Mouse (Mus musculus) large intestine, adult 2 months (tissue): Measurements from ENCODE around the gene Snta1. TPM values are rescaled to one million over a fixed set of nuclear protein-coding genes. Genes with fewer than 3 reads are reported as not detected.

Experiments used
- DNase-seq: peaks from one replicate; pipeline ENCODE4 v3.0.0-alpha.2; 2012; ENCODE audit warnings: low read depth, low spot score
- WGBS: fragments of 180-500 bp; shearing (Covaris S2); methylation state at CpG from one replicate; pipeline ENCODE4 v1.1.7; 2018; 5-methylcytosine and 5-hydroxymethylcytosine counted together
- polyA plus RNA-seq: library from polyadenylated mRNA; depleted of rRNA; stranded (reverse); fragments of >200 nt; gene quantifications from 2 replicates; pipeline ENCODE4 v1.2.3, GENCODE M21; 2012

The Snta1 gene
- polyA plus RNA-seq, 1 experiment, result 9.9 TPM

DNA sequence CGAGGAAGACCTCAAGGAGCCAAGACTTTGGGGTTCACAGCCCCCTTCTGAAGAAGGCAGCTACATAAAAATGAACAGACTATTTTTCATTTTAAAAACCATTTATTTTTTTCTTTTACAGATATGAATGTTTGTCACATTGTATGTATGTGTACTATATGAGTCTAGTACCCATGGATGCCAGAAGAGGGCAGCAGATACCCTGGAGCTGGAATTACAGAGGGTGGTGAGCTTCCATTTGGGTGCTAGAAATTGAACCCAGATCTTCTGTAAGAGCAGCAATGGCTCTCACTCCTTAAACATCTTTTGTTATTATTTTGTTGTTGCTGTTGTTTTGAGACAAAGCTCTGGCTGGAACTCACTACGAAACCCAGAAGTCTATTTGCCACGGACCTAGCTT lies 17.6 kb upstream of the Snta1 start:
- 96% methylated on average over 3 of the region's 3 CpGs for WGBS
- DNase-seq, result no peak

DNA sequence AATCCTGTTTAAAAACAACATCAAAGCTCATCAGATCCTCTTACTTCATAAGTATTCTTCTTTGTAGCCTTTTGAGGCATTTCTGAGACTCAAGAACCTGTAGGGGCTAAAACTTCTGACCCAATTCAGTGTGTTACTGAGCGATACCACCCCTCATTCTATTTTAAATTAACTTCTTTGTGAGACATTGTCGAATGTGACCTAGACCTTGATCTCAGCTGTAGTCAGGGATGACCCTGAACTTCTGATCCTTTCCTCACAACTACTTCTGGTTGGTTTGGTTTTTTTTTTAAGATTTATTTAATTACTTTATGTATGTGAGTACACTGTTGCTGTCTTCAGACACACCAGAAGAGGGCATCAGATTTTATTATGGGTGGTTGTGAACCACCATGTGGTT lies 15.6 kb upstream of the Snta1 start:
- WGBS, result 83% methylated on average over 2 of the region's 2 CpGs
- no peak for DNase-seq

DNA sequence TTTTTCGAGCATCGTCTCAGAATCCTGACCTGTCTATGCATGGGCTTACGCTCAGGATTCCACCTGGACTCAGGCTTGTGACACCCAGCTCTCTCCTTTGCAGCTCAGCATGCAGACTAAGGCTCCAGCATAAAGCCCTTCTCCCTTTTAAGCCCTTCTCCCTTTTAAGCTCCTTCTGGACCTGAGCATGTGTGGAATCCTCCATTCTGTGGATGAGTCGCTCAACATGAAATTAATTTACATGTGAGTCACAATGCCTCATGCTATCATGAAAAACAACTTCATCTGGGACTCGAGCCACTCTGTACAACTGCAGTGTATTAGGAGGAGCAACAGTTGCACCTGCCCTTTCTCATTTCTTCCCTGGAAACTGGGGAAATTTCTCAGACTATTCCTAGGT lies 14.3 kb upstream of the Snta1 start:
- 74% methylated on average over 5 of the region's 5 CpGs for WGBS
- no peak for DNase-seq

DNA sequence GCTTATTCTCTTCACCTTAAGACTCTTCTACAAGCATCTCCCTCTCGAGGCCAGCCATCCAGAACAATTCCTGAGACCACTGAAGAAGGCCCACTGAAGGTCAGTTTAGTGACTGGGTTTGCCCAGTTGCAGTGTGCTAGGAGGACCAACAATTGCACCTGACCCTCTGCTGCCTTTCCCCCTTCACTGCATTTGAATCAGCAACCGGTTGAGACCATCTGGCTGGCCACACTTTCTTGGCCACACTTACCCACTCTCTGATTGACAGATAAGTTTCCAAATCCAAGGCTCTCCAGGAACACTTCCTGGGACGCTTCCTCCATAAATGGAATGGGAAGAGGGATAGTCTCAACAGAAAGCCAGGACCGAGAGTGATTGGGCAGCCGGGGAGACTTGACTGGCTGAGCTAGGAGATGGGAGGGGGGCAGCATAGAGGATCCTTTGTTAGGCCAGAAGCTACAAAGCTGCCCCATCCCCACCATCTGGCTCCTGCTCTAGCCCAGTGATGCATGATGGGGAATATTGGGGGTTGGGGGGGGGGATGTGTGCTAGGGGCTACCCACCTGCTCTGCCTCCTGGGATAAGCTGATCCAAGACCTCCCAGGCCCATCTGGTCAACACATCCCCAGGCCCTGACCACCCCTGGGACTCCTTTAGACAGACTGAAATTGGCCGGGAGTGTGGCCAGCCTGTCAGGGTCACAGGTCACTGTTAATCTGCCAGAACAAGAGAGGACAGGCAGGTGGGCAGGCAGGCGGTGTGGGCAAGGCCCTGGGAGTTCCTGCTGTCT lies 13.2 kb upstream of the Snta1 start:
- 71% methylated on average over 7 of the region's 7 CpGs for WGBS

DNA sequence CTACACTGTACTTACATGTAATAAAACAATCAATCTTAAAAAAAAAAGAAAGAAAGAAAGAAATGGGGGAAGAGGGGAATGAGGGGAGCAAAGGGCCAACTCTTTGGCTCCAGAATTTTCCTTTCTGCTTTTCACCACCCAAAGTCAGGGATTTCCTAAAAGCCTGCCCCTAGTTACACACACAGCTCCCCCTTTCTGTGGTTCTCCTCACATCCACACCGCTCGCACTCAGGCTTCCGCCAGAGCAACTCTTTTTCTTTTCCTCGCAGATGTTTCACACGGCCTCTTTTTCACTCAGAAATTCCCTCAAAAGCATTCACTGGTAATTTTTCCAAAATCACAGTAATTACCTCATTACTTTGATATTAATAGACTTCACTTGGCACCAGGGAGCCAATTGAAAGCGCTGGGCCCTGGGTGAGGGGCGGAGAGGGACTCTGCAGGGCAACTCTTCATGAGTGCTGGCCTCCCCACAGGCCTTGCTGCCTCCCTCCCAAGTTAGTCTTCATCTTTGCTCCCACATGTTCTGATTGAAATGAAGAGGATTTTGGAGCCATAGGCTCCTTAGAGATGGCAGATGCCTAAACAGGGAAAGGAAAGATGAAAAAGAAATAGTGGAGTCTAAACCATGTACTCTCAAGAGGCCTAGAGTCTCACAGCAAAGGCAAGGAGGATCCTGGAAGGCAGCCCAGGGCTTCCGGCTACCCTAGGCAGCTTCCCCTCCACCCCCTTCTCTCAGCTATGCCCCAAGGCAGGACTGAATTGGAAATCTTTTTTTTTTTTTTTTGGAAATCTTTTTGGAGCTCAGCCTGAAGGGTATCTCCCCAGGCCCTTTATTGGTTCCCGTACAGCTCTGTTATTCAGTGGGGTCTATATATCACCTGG lies 12.0 kb upstream of the Snta1 start:
- WGBS, result 90% methylated on average over 9 of the region's 9 CpGs
- no peak for DNase-seq

More for the DNA sequence above, 13.2 kb upstream of the Snta1 start:
- no peak for DNase-seq

DNA sequence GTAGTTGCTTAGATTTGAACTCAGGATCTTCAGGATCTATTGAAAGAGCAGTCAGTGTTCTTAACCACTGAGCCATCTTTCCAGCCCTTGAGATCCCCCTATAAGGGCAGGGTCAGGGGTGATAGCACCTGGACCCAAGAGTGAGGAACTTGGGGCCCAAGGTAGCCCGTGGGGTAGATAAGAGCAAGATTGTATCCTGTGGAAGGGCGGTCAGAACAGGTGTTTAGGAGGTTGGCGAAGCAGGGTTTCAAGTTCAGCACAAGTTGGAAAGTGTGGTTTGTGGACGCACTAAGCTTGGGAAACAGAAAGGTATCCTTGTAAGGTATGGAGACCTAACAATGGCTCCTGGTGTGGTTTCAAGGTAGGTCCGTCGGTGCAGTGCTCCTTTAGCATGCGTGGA lies 10.1 kb upstream of the Snta1 start:
- DNase-seq, result no peak
- WGBS, result 92% methylated on average over 7 of the region's 7 CpGs

DNA sequence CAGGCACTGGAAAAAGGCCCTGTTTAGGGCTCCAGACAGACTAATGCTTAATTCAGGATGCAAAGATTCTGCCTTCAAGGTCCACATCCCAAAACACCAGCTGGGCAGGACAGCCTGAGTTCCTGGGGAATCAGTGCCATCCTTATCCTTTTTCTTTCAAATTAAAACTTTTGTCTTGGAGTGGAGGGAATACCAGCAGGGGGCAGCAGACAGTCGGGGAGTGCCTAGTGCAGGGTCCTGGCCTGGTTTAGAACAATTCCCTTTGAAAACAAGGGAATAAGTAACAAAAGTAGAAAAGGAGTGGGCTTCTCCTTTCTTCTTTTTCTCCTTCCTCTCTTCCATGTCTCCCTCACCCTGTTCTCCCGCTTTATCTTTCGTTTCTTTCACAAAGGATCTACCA lies 9.2 kb upstream of the Snta1 start:
- no peak for DNase-seq
- WGBS, result 28% methylated on average over 3 of the region's 3 CpGs

DNA sequence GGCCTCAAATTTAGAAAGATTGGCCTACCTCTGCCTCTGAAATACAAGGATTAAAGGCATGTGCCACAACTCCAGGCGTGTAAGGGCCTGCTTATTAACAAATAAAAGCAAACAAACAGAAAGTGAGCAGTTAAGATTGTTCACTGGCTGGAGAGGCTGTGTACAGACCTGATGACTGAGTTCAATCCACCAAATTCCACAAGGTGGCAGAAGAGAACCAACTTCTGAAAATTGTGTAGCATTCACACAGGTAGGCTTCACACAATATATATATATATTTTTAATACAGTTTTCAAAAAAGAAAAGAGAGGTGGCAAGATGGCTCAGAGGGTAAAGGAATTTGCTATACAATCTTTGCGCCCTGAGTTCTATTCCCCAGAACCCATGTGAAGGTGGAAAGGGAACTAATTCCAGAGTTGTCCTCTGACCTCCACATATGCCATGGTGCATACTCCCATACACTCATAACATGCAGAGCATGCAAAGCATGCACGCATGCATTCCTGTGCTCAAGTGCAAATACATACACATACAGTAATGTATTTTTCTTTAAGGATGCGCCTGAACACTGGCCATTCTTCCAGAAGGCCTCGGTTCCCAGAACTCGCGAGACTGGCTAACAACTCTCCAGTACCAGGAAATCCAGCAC lies 4.2 kb upstream of the Snta1 start:
- no peak for DNase-seq
- WGBS, result 62% methylated on average over 7 of the region's 7 CpGs

DNA sequence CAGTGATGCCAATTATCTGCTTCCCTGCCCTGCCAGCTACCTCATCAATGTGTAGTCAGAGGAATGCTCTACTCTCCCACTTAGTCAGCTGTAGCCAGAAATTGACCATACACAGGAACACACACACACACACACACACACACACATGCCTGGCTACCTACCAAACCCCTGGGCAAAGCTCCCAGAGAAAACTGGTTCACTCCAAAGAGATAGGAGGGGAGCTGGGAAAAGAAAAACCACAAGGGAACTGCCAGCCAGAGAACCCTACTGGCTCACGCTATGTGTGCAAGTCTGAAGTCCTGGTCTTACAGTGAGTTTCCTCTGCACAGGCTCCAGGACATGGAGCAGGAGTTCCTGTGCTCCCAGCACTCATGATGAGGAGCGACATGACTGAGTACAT lies 2.5 kb upstream of the Snta1 start:
- DNase-seq, result no peak
- 49% methylated on average over 2 of the region's 2 CpGs for WGBS

DNA sequence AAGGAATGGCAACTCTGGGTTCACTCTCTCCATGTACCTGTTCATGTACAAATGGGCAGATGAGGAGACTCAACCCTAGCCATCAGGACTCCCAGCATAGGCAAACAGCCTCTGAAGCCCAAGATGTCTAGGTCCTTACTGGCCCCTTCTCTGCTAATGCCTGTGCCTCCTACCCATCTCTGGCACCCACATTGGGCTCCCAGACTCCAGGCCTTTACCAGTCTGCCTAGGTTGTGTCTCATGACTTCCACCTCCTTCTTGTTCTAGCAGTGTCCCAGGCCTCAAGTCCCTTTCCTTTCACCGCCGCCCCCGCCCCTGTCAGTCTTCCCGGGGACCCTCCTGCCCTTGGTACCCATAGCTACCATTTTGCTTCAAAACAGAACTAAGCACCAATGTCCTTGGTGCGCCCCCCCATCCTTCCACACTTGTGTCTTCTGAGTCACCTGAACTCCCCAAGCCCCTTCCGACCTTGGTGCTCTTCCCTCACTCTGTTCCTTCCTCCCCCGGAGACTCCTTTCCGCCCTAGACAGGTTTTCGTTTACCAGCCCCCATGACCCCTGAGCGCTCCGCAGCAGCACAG lies 746 bp downstream of the Snta1 start:
- no peak for DNase-seq
- WGBS, result 43% methylated on average over 11 of the region's 11 CpGs

DNA sequence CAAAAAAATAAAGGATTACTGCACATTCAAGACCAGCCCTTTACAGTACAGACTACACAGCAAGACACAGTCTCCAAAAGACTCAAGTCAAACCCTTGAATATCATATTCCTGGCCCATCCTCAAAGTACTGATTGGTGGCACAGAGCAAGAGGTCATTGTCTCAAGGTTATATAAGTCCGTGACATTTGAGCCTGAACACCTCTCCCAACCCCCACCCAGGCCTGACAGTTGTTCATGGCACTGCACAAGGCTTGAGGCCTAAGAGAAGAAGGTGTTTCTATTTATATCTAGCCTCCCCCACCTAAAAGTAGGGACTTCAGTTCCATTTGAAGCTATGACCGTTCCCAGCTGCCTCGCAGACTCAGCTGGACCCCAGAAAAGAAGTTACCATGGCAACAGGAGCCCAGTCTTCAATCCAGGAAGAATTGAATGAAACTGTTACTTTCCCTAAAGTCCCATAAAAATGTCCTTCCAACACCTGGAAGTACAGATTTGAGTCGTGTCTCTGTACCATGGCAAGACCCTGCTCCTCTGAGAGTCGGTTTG lies 2.4 kb downstream of the Snta1 start:
- WGBS, result 72% methylated on average over 5 of the region's 5 CpGs
- no peak for DNase-seq

DNA sequence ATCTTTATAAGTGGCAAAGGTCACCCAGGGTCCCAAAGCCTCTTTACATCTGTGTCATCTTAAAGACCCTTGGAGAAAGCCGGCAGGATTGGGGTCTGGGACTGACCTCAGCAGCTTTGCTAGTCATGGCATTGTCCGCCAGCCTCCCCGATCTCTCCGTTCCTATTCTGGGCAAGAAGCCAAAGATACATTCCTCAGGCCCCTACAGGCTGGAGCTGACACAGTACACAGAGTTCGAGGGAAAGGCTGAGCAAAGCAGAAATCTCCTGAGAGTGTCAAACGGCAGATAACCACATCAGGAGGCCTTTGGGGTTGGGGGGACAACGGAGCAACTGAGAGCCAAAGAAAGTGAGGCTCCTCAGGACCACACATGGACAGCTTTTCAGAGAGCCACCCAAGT lies 5.1 kb downstream of the Snta1 start:
- no peak for DNase-seq
- WGBS, result 12% methylated on average over 7 of the region's 7 CpGs

DNA sequence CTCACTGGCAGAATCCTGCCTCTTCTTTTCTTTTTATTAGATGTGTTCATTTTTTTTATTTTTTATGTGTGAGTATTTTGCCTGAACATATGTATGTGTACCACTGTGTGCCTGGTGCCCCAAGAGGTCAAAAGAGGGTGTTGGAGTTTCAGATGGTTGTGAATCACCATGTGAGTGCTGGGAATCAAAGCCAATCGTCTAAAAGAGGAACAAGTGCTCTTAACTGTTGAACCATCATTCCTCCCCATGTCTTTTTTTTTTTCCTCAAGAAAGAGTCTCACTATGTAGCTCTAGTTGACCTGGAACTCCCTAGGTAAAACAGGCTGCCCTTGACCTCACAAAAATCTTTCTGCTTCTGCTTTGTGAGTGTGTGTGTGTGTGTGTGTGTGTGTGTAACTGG lies 5.9 kb downstream of the Snta1 start:
- 28% methylated on average over 1 of the region's 1 CpGs for WGBS
- DNase-seq, result no peak

DNA sequence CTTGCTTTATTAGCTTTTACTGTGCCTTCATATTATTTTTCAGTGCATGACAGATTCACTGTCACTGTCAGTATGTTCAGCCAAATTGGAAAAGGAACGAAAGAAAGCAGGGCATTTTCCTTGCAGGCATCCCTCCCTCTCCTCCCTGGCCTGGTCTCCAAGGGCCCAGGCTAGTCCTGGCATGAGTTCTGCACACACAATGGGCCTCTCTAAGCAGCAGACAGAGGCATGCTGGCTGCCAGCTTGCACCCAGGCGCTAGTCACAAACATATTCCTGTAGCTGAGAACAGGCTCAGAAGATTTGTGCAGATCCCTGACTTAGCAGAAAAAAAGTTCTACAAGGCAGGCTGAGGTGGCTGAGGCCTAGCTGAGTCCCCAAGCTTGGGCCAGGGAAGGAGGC lies 8.6 kb downstream of the Snta1 start:
- WGBS, result 89% methylated on average over 2 of the region's 2 CpGs
- DNase-seq, result no peak

DNA sequence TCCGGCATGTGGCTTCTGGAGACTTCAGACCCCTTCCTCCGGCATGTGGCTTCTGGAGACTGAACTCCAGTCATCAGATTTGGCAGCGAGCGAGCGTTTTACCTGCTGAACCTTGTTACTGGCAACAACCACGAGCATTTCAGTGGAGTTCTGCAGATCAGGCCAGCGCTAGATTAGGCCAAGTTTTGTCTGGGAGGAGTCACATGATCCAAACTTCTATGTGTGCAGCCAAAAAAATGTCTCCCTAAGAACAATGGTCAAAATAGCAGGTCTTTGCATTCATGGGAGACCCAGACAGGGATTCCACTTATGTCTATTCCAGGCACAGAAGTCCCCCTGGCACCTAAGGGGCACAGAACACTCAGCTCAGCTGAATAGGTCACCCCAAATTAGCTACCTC lies 9.6 kb downstream of the Snta1 start:
- WGBS, result 86% methylated on average over 7 of the region's 7 CpGs
- no peak for DNase-seq

DNA sequence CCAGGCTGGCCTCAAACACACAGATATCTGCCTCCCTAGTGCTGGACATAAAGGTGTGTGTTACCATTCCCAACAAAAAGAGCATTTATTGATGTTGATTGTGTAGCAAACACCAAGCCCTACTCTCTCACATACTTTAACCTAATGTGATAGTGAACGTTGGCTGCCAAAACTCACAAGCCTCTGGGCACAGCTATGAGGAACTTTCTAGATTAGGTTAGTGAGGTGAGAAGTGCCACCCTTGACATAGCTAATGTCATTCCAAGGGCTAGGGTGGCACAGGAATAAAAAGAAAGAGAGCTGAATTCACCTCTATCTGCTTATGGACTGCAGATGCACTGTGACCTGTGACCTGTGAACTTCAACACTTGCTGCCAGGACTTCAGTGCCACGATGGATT lies 11.4 kb downstream of the Snta1 start:
- WGBS, result 49% methylated on average over 2 of the region's 2 CpGs

DNA sequence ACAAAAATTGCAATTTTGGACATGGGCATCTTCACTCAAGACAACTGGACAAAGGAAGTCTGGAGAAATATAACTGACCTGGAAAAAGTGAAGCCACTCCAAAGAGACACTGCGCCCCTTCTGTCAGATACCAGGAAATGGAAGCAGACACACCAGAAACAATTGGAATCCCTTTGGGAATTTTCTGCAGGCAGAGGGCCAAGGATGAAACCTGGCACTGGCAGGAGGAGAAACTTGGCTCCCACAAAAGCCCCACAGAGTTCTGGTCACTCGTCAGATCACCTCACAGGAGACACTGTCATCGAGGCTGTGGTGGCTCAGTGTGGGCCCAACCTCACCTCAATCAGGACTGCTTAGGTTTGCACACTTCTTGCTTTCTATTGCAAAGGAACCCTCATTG lies 13.3 kb downstream of the Snta1 start:
- no peak for DNase-seq
- WGBS, result 66% methylated on average over 3 of the region's 3 CpGs

More for the DNA sequence above, 11.4 kb downstream of the Snta1 start:
- DNase-seq, result no peak

DNA sequence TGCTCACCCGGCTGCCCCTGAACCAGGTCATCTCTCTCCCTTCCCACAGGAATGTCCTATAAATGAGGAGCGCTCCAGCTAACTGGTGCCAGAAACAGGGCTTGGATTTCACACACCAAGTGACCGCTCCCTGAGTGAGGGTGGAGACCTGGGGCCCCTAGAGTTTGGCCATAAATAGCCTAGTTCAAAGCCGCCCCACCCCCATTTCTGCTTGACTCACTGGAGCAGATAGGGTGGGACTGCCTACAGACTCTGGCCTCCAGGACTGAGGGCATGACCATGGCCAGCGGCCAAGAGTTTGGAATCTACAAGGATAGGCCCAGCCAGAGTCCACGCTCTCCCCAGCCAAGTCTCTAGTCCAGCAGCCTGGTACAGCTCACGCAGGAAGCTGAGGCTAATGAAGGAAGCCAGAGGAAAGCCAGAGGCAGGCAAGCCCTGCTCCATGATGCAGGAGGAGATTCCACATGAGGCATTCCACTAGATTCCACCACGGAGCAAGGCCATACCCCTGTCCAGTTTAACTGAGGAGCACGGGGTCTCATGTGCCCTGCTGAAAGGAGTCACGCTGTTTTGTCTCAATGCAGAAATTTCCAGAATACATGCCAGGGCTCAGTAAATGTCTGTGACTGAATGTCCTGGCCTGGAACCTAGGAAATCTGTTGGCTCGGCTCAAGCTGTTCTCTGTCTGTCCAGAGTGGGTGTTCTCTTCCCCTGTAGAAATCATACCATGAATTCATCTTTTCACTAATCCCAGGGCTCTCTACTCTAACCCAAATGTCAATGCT lies 17.5 kb downstream of the Snta1 start:
- peak; percentile 86 for DNase-seq
- 33% methylated on average over 11 of the region's 11 CpGs for WGBS

DNA sequence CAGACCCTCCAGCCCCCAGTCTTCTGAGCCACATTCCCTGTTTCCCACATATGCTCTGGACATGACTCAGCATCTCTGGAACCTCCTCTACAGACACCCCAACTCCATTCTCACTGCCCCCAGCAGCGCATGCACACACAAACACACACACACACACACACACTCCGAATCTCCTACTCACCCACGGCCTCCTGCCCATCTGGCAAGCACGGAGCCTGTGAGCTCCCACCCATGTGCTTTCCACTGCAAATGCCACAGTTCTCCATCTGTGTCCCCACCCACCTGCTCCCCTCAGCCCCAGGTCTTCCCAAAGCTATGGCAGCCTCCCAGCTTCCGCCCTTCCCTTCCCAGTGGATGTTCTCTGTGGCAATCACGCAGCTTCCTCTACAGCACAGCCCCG lies 28.8 kb downstream of the Snta1 start:
- 86% methylated on average over 7 of the region's 7 CpGs for WGBS
- no peak for DNase-seq
